Mouse (Mus musculus) embryonic fibroblast, embryonic 13.5 days (primary cell): ENCODE measurements around the gene Car15.

ENCODE experiments used
- CTCF ChIP-seq: IDR thresholded peaks from 2 replicates; pipeline ENCODE4 v1.5.1; 2011; ENCODE audit warnings: mild to moderate bottlenecking, control low read depth, low read length, moderate library complexity, borderline replicate concordance; ENCODE audit not compliant: insufficient read depth
- POLR2A ChIP-seq: IDR thresholded peaks from 2 replicates; pipeline ENCODE4 v1.6.1; 2011; ENCODE audit warnings: low read depth, mild to moderate bottlenecking, control low read depth, low read length, moderate library complexity

DNA sequence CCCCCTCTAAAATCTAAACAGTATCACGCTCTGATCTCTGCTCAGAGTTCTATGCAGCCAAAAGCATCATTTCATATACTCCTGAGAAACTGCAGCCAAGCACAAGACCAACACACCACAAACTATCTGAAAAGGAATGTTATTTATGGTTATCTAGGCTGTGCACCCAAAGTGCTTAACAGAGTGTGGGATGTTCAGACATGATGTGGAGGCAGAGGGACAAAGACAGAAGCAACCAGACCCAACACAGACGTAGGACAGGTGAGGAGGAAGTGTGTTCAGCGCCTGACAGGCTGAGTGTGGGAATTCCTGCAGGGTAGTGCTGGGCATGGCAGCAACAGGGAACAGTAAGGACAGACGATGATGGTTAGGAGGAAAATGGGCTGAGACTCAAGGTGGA lies 41.4 kb upstream of the Car15 start:
- no peak for TF ChIP-seq CTCF
- TF ChIP-seq POLR2A, result no peak
